Mouse (Mus musculus) right cerebral cortex, postnatal 36 days (tissue): Measurements from ENCODE around the gene Cpsf4l.

Source experiments
- DNase-seq, 2 experiments: peaks; one replicate each; pipeline ENCODE4 v3.0.0; 2022; ENCODE audit warnings: low spot score in 2 of 2, mixed read lengths in 1 of 2

The Cpsf4l gene

GRCm38 (mm10) chr11:113699643-113700042 is 10.2 kb downstream of the Cpsf4l start:
- no peak for DNase-seq

- DNase-seq: no peak
Observed at GRCm38 (mm10) chr11:113698013-113698545, 11.7 kb downstream of the Cpsf4l start.

- DNase-seq: no peak
Observed at GRCm38 (mm10) chr11:113697571-113697970, 12.2 kb downstream of the Cpsf4l start.

- no peak for DNase-seq
Observed at GRCm38 (mm10) chr11:113691851-113692250, 18.0 kb downstream of the Cpsf4l start.

GRCm38 (mm10) chr11:113691318-113691717 is 18.5 kb downstream of the Cpsf4l start:
- DNase-seq: no peak

GRCm38 (mm10) chr11:113690506-113690905 is 19.3 kb downstream of the Cpsf4l start:
- DNase-seq: peak in 1 of 2 experiments; percentile 36

- no peak for DNase-seq
Observed at GRCm38 (mm10) chr11:113687031-113687430, 22.8 kb downstream of the Cpsf4l start.

GRCm38 (mm10) chr11:113684707-113685426 is 24.9 kb downstream of the Cpsf4l start:
- no peak for DNase-seq

GRCm38 (mm10) chr11:113683957-113684706 is 25.7 kb downstream of the Cpsf4l start, which contains the start of the genes Fam104a and D11Wsu47e:
TSS of gene Fam104a (minus strand) at chr11:113684155.
TSS of gene D11Wsu47e (plus strand) at chr11:113684412.
- DNase-seq: peak; percentile 93 to 94

- DNase-seq: no peak
Observed at GRCm38 (mm10) chr11:113683627-113683956, 26.2 kb downstream of the Cpsf4l start.

GRCm38 (mm10) chr11:113682897-113683626 is 26.8 kb downstream of the Cpsf4l start:
- DNase-seq: peak in 1 of 2 experiments; percentile 15

- DNase-seq: no peak
Observed at GRCm38 (mm10) chr11:113681979-113682378, 27.8 kb downstream of the Cpsf4l start.

GRCm38 (mm10) chr11:113680954-113681353 is 28.9 kb downstream of the Cpsf4l start:
- DNase-seq: no peak

GRCm38 (mm10) chr11:113678373-113678772 is 31.4 kb downstream of the Cpsf4l start:
- DNase-seq: no peak

- DNase-seq: no peak
Observed at GRCm38 (mm10) chr11:113677378-113677777, 32.4 kb downstream of the Cpsf4l start.

GRCm38 (mm10) chr11:113676847-113677246 is 33.0 kb downstream of the Cpsf4l start:
- DNase-seq: no peak

GRCm38 (mm10) chr11:113674595-113674994 is 35.2 kb downstream of the Cpsf4l start:
- no peak for DNase-seq

- no peak for DNase-seq
Observed at GRCm38 (mm10) chr11:113673614-113674013, 36.2 kb downstream of the Cpsf4l start.

- no peak for DNase-seq
Observed at GRCm38 (mm10) chr11:113669711-113670110, 40.1 kb downstream of the Cpsf4l start.

- DNase-seq: no peak
Observed at GRCm38 (mm10) chr11:113668857-113669256, 41.0 kb downstream of the Cpsf4l start.

GRCm38 (mm10) chr11:113667704-113668103 is 42.1 kb downstream of the Cpsf4l start:
- no peak for DNase-seq

- no peak for DNase-seq
Observed at GRCm38 (mm10) chr11:113667122-113667521, 42.7 kb downstream of the Cpsf4l start.
